Mouse (Mus musculus) intestine, embryonic 14.5 days (tissue): ENCODE data around the gene Cuedc1. TPM values are rescaled to one million over a fixed set of nuclear protein-coding genes. Genes with fewer than 3 reads are reported as not detected.

Experiments used
- ATAC-seq: fragments of 200-750 bp; cut with Nextera tagmentation; replicated peaks from 2 replicates; pipeline ENCODE4 v1.8.0; 2017; ENCODE audit warnings: low read depth, moderate number of reproducible peaks, moderate TSS enrichment, moderate library complexity; ENCODE audit not compliant: low FRiP score, low TSS enrichment
- DNase-seq: peaks from one replicate; pipeline ENCODE4 v3.0.0-alpha.2; 2018; ENCODE audit warnings: low spot score
- H3K27ac ChIP-seq: fragments of 300-500 bp; sonication (generic); 2 replicates; pipeline ENCODE4 v1.5.1; 2014; ENCODE audit warnings: low read depth, mild to moderate bottlenecking, control low read depth
- H3K27me3 ChIP-seq: fragments of 300-500 bp; sonication (generic); replicated peaks from 2 replicates; pipeline ENCODE4 v1.6.1; 2014; ENCODE audit warnings: low read length, control low read depth; ENCODE audit not compliant: control insufficient read depth, insufficient read depth
- H3K36me3 ChIP-seq: fragments of 300-500 bp; sonication (generic); 2 replicates; pipeline ENCODE4 v1.6.1; 2014; ENCODE audit warnings: low read length, control low read depth; ENCODE audit not compliant: control insufficient read depth, insufficient read depth
- H3K4me1 ChIP-seq: fragments of 300-500 bp; sonication (generic); replicated peaks from 2 replicates; pipeline ENCODE4 v1.6.1; 2014; ENCODE audit warnings: low read length, control low read depth, mixed read lengths; ENCODE audit not compliant: control insufficient read depth, insufficient read depth
- H3K4me2 ChIP-seq: fragments of 300-500 bp; sonication (generic); 2 replicates; pipeline ENCODE4 v1.6.1; 2014; ENCODE audit warnings: low read length
- H3K4me3 ChIP-seq: fragments of 300-500 bp; sonication (generic); 2 replicates; pipeline ENCODE4 v1.5.1; 2014; ENCODE audit warnings: low read depth, low read length, control low read depth, mixed read lengths
- H3K9ac ChIP-seq: fragments of 300-500 bp; sonication (generic); 2 replicates; pipeline ENCODE4 v1.6.1; 2014; ENCODE audit warnings: mild to moderate bottlenecking, low read length
- H3K9me3 ChIP-seq: fragments of 300-500 bp; sonication (generic); 2 replicates; pipeline ENCODE4 v1.6.1; 2016; ENCODE audit warnings: low read length, control low read depth; ENCODE audit not compliant: control insufficient read depth
- WGBS: fragments of 180-500 bp; shearing (Covaris S2); extraction: QIAGEN DNeasy Blood & Tissue Kit; methylation state at CpG from one replicate; pipeline ENCODE4 v1.1.7; 2014; 5-methylcytosine and 5-hydroxymethylcytosine counted together
- polyA plus RNA-seq: library from polyadenylated mRNA; unstranded; fragments of >200 nt; fragmentation: Nextera tagmentation; extraction: Ambion mirVana; gene quantifications from 2 replicates; pipeline ENCODE4 v1.2.1, GENCODE M21; 2014

Gene Cuedc1
- polyA plus RNA-seq, 1 experiment from 2014 or later = 16.7 TPM

DNA sequence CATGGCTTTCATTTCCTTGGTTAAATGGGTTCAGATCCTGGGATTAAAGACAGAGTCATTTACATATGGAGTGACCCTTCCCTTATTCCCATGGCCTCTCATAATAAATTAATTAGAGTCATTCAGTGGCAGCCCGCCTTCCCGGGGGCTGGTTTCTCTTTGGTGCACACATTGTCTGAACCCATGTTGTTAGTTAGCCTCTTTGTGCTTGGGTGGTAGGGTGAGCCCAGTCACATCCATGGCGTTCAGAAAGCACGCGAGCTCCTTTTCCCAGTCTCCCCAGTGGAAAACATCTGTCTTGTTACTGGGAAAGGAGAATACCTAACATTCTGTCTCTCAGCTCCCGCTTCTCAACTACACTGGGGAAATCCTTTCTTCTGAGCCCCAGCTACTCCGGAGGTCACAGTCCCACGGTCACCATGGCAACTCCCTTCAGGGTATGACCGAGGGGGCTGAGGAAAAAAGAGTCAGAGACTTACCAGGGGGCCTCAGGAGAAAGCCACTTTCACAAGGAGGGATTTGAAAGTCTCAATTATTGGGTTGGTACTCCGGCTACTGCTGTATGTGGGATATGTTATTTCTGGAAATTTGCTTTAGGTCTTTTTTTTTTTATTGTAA lies 143.0 kb downstream of the Cuedc1 start:
- Histone ChIP-seq H3K27me3 (no peaks in the 10 kb centered on the region), H3K36me3 (no peaks in the 10 kb centered on the region), H3K9me3 (no peaks in the 10 kb centered on the region), H3K4me2 (no peak overlapping the region), H3K27ac (0 out of 2 replicates have a peak overlapping the region, but pooled peaks have one; percentile 18), H3K9ac (no peak overlapping the region), H3K4me1 (peaks cover 11% of the 10 kb centered on the region), H3K4me3 (no peak overlapping the region)
- DNase-seq (no peak), ATAC-seq (no peak)
- WGBS = 19% methylated on average over 10 of the region's 10 CpGs

DNA sequence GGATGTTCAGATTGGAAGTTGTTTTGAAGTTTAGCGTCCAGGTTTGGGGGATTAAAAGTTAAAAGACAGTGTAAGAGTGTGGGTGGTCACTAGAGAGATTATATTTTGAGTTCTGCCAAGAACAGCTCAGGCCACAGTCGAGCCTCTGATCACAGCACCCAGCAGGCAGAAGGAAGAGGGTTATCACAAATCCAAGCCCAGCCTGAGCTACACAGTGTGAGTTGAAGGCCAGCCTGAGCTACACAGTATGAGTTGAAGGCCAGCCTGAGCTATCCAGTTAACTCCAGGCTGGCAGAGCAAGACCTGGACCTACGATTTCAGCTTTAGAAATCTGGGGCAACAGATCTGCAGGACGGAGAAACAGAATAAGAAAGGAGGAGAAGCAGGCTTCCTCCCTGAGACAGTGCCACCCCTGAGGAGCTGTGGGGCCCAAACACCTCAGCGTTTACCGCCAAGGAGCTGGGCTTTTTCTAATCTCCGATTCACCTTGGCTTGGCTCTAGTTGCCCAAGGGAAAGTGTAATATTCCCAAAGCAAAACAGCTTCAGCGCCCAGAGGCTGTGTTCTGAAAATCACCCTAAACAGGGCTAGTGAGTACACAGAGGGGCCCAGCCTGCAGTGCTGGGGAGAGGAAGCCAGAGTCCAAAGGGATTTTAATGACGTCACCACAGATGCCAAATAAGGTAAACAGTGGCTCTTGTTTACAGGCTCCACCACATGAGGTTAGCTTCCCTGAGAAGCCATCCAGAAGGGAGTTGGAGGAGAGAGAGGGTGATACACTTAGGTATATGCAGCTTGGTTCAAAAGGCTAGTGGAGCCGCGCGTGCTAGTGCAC lies 143.8 kb downstream of the Cuedc1 start:
- no peak overlapping the region for H3K27ac ChIP-seq
- H3K4me2 ChIP-seq = no peak overlapping the region
- H3K9me3 ChIP-seq = no peaks in the 10 kb centered on the region
- no peak overlapping the region for H3K4me3 ChIP-seq
- peaks cover 10% of the 10 kb centered on the region for H3K4me1 ChIP-seq
- no peaks in the 10 kb centered on the region for H3K27me3 ChIP-seq
- H3K9ac ChIP-seq = no peak overlapping the region
- ATAC-seq (no peak), DNase-seq (no peak)
- no peaks in the 10 kb centered on the region for H3K36me3 ChIP-seq
- 44% methylated on average over 12 of the region's 12 CpGs for whole genome bisulfite sequencing

Other genes starting within 250 kb of the Cuedc1 start
- gene Mks1, start 244.8 kb upstream of the Cuedc1 start, polyA plus RNA-seq = 14.0 and 15.2 TPM in 2 replicates
- 0.17 and 0.46 TPM in 2 replicates for gene Epx, start 222.5 kb upstream of the Cuedc1 start, polyA plus RNA-seq
- gene Olfr462, start 205.8 kb upstream of the Cuedc1 start, polyA plus RNA-seq = not detected in 2 replicates
- gene Olfr463, start 200.7 kb upstream of the Cuedc1 start, polyA plus RNA-seq = 0.13 TPM in 1 of 2 replicates, not detected in the other
- not detected in 2 replicates for gene Olfr464, start 177.1 kb upstream of the Cuedc1 start, polyA plus RNA-seq
- gene Dynll2, start 110.5 kb upstream of the Cuedc1 start, polyA plus RNA-seq = 14.1 and 20.4 TPM in 2 replicates
- gene Srsf1, start 50.7 kb upstream of the Cuedc1 start, polyA plus RNA-seq = 334 and 353 TPM in 2 replicates
- 40.0 and 43.0 TPM in 2 replicates for gene Vezf1, start 29.8 kb upstream of the Cuedc1 start, polyA plus RNA-seq
- 60.8 and 65.2 TPM in 2 replicates for gene Mrps23, start 106.3 kb downstream of the Cuedc1 start, polyA plus RNA-seq
- not detected in 2 replicates for gene Ccdc182, start 196.0 kb downstream of the Cuedc1 start, polyA plus RNA-seq